Mouse (Mus musculus): ENCODE measurements around the gene Dnajc19.

Gene Dnajc19

DNA sequence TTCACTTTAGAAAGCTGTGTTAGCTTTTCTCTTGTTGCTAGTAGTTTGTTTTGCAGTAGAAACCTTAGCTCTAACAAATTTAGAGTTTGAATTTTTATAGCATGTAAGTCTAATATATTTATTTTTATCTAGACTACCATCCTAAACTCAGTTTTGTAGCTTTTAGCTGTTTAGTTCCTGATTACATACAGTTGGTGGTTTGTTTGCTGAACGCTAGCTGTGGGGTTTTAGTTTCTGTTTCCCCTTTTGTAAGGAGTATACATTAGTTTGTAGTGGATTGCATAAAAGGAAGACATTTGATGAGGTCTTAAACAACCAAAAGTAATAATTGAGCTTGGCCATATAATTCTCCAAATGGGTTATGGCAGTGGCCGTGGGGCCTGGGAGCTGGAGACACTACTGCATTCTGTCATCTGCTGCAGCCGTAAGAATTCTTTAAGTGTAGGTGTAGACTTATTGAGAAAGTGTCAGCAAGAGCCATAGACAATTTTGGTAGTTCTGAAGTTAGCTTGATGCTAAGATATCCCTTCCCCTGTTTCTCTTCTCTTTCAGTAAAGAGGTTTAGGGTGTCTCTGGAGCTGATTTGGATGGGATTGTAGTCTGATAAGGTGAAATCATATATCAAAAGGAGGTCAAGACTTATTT is 47.3 kb downstream of the Dnajc19 start:
- intact Hi-C loops (cut with DNase I): no loop called here

DNA sequence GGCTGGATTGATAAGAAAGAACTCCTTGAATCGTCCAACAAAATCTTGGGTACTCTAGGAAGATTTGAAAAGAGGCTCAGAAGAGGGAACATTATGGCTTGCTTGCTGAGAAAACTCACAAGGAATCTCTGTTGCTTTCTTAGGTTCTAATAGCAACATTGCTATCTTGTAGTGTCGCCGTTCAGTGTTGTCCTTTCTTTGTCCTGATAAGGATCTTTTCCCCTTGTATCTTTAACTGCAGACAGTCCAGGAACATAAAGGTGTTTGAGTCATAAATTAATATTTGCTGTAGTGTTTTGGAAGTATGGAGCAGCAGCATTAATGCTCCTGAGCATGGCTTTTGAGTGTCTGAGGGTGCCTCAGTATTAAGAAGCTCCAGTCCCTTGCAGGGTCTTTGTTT is 50.5 kb downstream of the Dnajc19 start:
- intact Hi-C loops (cut with DNase I): no loop called here

DNA sequence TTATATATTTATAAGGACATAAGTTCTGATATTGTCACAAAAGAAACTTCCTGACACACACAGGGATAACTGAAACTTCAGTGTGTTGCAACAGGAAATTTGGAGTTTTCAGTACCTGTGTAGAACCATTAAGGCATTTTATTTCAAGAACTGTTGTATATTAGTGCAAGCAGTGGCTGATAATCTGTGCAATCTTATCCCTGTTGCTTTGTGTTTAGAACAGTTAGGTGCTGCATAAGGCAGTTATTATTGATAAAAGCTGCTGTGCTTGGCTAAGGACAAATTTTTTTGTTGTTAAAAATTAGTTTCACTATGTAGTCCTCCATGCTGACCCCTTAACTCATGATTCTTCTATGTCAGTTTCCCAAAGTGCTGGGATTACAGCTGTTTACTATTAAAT is 52.2 kb downstream of the Dnajc19 start:
- intact Hi-C loops (cut with DNase I): loop anchor here (10.0 kb wide), 1 partner anchor 46 kb away; no protein-coding TSS in a partner anchor

DNA sequence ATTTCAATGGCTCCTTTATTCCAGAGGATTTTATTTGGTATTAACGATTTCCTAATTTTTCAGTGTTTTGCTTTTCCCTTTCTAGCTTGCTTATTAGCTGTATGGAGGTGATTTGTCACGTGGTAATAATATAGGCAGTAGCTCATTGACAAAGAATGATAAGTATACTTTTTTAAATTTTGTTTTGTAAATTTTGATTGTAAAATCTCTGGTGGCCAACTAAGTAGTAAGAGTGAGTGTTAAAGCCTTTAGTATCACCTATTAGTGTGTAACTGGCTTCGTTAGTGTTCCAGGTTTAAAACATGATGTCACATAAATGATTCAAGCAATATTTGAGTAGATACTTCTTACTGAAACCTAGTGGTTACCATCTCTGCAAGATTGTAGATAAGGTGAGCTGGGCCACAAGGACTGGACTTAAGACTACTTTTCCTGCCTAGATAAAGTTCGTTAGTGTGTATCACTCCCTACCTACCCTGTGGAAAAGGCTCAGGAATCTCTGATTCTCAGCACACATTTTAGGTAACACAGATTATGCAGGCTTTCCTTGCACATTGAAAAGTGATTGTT is 59.8 kb downstream of the Dnajc19 start:
- intact Hi-C loops (cut with DNase I): loop anchor here (10.0 kb wide), 1 partner anchor 53 kb away; no protein-coding TSS in a partner anchor

DNA sequence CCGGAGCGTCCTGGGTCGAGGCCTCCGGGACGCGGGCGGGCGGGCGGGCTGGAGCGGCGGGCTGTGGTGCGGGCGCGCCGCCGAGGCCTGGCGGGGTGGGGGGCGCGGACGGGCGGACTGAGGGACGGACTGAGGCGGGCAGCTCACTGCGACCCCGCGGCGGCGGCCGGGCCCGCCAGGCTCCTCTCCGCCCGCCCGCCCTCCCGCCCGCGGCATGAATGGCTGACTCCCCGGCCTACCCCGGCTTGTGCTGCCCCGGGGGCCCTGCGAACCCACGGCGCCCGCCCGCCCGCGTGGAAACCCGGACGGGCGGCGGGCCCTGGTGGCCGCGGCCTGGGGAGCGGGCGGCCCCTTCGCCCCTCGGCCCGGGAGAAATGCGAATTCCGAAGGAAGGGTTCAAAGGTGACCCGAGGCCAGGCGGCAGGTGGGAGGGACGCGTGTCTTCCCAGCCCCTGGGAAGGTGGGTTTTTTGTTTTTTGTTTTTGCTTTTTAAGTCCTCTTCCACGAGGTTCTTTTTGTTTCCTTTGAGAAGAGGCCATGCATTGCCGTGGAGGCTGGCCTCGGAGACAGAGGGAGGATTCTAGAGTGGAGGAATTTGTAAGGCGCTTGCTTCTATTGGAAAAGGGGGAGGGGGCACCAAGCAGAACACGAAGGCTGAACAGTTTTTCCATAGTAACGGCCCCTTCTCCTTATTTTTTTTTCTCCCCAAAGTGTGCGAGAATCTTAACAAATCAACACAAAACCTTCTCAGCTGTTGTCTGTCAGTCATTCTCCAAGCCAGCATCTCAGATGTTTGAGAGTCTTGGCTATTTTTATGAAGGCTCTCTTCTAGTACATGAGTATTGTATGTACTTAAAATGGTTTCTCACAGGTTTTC is 60.5 kb downstream of the Dnajc19 start:
- intact Hi-C loops (cut with DNase I): loop anchor here (10.0 kb wide), 1 partner anchor 54 kb away; no protein-coding TSS in a partner anchor

DNA sequence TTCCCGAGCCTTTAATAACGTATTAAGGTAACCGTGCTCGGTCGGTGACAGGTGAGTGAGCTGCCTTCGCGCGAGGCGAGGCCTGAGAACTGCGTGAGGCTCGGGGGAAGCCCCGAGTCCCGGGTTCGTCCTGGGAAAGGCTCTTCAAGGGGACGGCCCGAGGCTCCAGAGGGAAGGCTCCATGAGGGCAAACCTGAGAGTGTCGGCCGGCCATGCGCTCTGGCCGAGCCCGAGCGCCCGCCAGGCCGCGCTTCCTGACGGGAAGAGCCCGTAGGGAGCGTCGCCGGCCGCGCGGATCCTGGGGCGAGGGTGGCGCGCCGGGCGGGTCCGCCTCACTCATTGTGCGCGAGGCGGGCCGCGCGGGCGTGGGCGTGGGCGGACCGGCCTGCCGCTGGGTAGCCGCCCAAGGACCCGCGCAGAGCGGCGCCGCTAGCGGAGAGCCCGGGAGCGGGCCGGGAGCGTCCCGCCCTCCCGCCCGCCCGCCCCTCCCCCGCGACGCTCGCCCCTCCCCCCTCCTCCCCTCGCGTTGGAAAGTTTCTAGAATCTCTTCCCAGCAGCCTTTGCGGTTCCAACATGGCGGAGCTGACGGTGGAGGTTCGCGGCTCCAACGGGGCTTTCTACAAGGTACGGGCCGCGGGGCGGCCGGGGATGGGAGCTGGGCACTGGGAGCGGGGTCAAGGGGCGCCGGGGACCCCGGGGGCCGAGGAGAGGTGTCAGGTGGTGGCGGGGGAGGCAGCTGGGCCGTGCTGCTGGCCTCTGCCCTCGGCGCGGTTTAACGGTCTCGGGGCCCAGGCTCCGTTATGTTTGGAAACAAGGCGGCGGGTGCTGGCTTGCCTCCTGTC is 61.4 kb downstream of the Dnajc19 start, which contains the start of gene Fxr1:
Gene Fxr1 (plus strand): TSS at position 404 of the 842 bp plus-strand sequence.
- intact Hi-C loops (cut with DNase I): loop anchor here (10.0 kb wide), 1 partner anchor 55 kb away; no protein-coding TSS in a partner anchor

DNA sequence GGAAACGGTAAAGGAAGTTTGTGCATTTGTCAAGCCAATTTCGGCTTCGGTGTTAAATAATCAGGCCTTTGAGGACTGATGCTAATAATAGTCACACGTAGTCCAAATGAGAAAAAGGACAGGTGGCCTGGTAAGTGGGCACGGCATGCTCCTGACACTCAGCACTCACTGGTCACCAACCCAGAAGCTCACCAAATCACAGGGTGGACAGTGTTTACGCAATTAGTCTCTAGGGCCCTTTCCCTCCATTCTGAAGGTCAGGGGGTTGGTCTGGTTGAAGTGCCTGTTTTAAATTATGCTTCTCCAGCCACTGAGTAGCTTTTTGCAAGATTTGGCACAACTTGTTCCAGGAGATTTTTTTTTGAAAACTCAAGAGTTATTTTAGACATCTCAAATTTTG is 72.9 kb downstream of the Dnajc19 start:
- intact Hi-C loops (cut with DNase I): no loop called here

DNA sequence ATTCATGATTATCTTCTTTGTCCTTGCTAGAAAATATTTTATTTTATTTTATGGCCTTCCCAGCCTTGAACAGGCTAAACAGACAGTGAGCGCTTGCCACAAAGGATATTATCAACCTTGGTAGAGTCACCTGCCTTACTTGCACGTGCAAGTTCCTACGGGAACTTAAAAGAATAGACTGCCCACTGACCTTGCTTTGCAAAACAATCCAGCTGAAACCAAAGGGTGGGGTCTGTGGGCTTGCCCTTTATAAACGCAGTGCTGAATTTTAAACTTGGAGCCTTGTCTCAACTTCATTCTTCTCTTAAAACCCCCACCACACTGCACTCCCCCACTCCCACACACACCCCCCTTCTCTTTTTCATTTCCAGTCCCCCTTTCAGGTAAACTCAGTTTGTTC is 73.5 kb downstream of the Dnajc19 start:
- intact Hi-C loops (cut with DNase I): no loop called here

DNA sequence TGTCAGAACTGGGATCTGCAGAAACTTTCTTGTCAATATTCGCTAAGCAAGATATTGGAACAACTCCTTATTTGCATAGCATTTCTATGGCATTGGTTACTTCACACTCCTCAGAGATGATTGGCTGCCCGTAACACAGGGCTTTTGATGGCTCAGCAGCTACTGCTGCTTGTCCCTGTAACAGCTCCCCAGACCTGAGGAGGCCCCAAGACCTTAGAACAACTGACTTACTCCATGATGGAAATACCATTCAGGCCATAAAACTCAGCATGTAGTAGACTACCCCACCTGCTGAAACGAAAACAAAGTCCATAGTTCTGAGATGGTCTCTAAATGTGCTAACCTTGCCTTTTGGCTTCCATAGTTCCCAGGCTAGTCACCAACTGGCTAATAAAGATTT is 74.3 kb downstream of the Dnajc19 start:
- intact Hi-C loops (cut with DNase I): no loop called here

DNA sequence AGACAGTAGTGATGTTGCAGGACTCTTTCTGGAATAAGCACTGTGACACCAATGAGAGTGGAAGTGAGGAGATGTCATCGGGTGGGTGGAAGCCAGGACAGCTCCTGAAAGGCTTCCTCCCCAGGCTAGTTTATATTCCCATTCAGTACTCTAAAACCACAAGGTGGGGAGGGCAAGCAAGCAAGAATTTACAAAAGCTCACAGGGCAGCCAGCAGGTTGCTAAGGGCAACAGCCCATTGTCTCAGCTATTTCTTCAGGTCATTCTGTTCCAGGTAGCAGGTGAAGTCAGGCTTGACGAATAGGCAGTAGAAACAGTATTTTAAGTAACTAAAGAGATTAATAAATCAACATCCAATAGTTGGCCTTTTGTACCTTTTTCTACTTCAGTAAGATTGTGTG is 74.8 kb downstream of the Dnajc19 start:
- intact Hi-C loops (cut with DNase I): no loop called here

Data from adrenal gland (tissue).